Mouse (Mus musculus): Measurements from ENCODE around the gene Hsf2. TPM values are rescaled to one million over a fixed set of nuclear protein-coding genes. Genes with fewer than 3 reads are reported as not detected.

The Hsf2 gene
- polyA plus RNA-seq, 1 experiment from 2014 or later = 65.3 TPM

GRCm38 (mm10) chr10:57477121-57477843, 8.9 kb upstream of the Hsf2 start:
- Histone ChIP-seq H3K4me3 (ENCODE audit: low read depth, low read length) (no peak overlapping the region), H3K9ac (ENCODE audit: low read length) (no peak overlapping the region), H3K4me1 (replicated peaks; ENCODE audit: control insufficient read depth, insufficient read depth, low read length) (no peaks in the 10 kb centered on the region), H3K9me3 (ENCODE audit: control insufficient read depth, low read length) (no peaks in the 10 kb centered on the region), H3K4me2 (ENCODE audit: low read depth, low read length, severe bottlenecking) (no peak overlapping the region), H3K27me3 (ENCODE audit: control insufficient read depth, insufficient read depth, low read length) (no peaks in the 10 kb centered on the region), H3K27ac (ENCODE audit: low read depth, low read length) (no peak overlapping the region), H3K36me3 (ENCODE audit: control insufficient read depth, insufficient read depth, low read length) (no peaks in the 10 kb centered on the region)
- no peak for DNase-seq (ENCODE audit: low spot score)
- 79% methylated on average over 9 of the region's 9 CpGs for WGBS
- ATAC-seq (replicated peaks; ENCODE audit: low FRiP score) = no peak

- WGBS = 25% methylated on average over 5 of the region's 5 CpGs
- no peaks in the 10 kb centered on the region for H3K36me3 ChIP-seq (ENCODE audit: control insufficient read depth, insufficient read depth, low read length)
- no peaks in the 10 kb centered on the region for H3K4me1 ChIP-seq (replicated peaks; ENCODE audit: control insufficient read depth, insufficient read depth, low read length)
- no peak overlapping the region for H3K4me3 ChIP-seq (ENCODE audit: low read depth, low read length)
- ATAC-seq (replicated peaks; ENCODE audit: low FRiP score) (no peak), DNase-seq (ENCODE audit: low spot score) (no peak)
- H3K27me3 ChIP-seq (ENCODE audit: control insufficient read depth, insufficient read depth, low read length) = no peaks in the 10 kb centered on the region
- H3K9me3 ChIP-seq (ENCODE audit: control insufficient read depth, low read length) = no peaks in the 10 kb centered on the region
- H3K4me2 ChIP-seq (ENCODE audit: low read depth, low read length, severe bottlenecking) = no peak overlapping the region
- H3K9ac ChIP-seq (ENCODE audit: low read length) = no peak overlapping the region
- no peak overlapping the region for H3K27ac ChIP-seq (ENCODE audit: low read depth, low read length)
These were observed 4.5 kb upstream of the Hsf2 start for GRCm38 (mm10) chr10:57481717-57482116.

- Histone ChIP-seq H3K27ac (ENCODE audit: low read depth, low read length) (no peak overlapping the region), H3K4me3 (ENCODE audit: low read depth, low read length) (no peak overlapping the region), H3K9ac (ENCODE audit: low read length) (no peak overlapping the region), H3K36me3 (ENCODE audit: control insufficient read depth, insufficient read depth, low read length) (no peaks in the 10 kb centered on the region), H3K4me2 (ENCODE audit: low read depth, low read length, severe bottlenecking) (no peak overlapping the region), H3K4me1 (replicated peaks; ENCODE audit: control insufficient read depth, insufficient read depth, low read length) (peaks cover 4% of the 10 kb centered on the region; the same call in 1 of the 2 replicates), H3K9me3 (ENCODE audit: control insufficient read depth, low read length) (no peaks in the 10 kb centered on the region), H3K27me3 (ENCODE audit: control insufficient read depth, insufficient read depth, low read length) (no peaks in the 10 kb centered on the region)
- WGBS = 94% methylated on average over 3 of the region's 3 CpGs
- ATAC-seq (replicated peaks; ENCODE audit: low FRiP score) = no peak
- DNase-seq (ENCODE audit: low spot score) = no peak
These were observed 1.4 kb upstream of the Hsf2 start for GRCm38 (mm10) chr10:57484741-57485140.

DNA sequence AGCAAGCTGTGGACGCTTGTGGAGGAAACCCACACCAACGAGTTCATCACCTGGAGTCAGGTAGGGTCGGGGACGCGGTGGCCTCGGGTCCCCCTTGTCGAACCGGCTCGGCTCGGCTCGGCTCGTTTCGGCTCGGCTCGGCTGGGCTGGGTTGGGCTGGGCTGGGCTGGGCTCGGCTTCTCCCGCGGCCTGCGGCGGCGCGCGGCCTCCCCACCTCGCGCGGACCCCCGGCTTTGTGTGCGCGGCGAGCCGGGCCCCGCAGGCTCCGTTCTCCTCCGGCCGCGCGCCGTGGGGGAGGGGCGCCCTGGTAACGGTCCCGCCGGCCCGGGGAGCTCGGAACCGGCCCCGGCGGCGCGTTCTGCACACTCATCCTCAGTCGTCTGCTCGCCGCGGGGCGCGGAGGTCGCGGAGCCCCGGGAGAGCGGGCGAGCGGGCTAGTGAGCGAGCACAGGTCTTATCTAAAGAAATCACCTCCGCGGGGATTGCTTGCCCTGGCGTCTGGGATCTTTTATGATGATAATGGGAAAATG, 422 bp downstream of the Hsf2 start:
- Histone ChIP-seq H3K4me3 (ENCODE audit: low read depth, low read length) (peak overlapping the region; percentile 89), H3K27ac (ENCODE audit: low read depth, low read length) (peak overlapping the region; percentile 97), H3K27me3 (ENCODE audit: control insufficient read depth, insufficient read depth, low read length) (no peaks in the 10 kb centered on the region), H3K4me1 (replicated peaks; ENCODE audit: control insufficient read depth, insufficient read depth, low read length) (peaks cover 4% of the 10 kb centered on the region; the same call in 1 of the 2 replicates), H3K4me2 (ENCODE audit: low read depth, low read length, severe bottlenecking) (peak overlapping the region; percentile 70), H3K36me3 (ENCODE audit: control insufficient read depth, insufficient read depth, low read length) (no peaks in the 10 kb centered on the region), H3K9ac (ENCODE audit: low read length) (peak overlapping the region; percentile 97), H3K9me3 (ENCODE audit: control insufficient read depth, low read length) (no peaks in the 10 kb centered on the region)
- ATAC-seq (replicated peaks; ENCODE audit: low FRiP score) (peak; percentile 71), DNase-seq (ENCODE audit: low spot score) (peak; percentile 87)
- 1% methylated on average over 61 of the region's 65 CpGs for WGBS

DNA sequence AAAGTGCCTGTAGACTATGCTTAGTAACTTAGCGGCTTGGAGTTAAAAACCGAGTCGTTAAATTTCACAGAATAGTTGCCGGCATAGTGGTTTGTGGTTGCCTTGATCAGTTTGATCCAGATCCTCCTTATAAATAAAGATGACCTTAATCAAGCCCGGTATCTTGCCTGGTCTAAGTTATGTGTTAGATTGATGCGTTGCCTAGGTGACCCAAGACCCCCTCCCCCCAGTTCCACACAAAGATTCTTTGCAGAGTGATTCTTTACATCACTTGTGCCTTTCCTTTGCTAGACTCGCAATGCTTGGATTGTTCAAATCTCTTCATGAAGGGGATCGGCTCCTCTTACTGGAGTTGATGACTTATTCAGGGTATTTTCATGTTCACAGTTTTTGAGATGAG, 1.0 kb downstream of the Hsf2 start:
- Histone ChIP-seq H3K9ac (ENCODE audit: low read length) (peak overlapping the region; percentile 97), H3K9me3 (ENCODE audit: control insufficient read depth, low read length) (no peaks in the 10 kb centered on the region), H3K36me3 (ENCODE audit: control insufficient read depth, insufficient read depth, low read length) (no peaks in the 10 kb centered on the region), H3K4me1 (replicated peaks; ENCODE audit: control insufficient read depth, insufficient read depth, low read length) (peaks cover 4% of the 10 kb centered on the region; the same call in 1 of the 2 replicates), H3K4me3 (ENCODE audit: low read depth, low read length) (peak overlapping the region; percentile 89), H3K27ac (ENCODE audit: low read depth, low read length) (peak overlapping the region; percentile 97), H3K27me3 (ENCODE audit: control insufficient read depth, insufficient read depth, low read length) (no peaks in the 10 kb centered on the region), H3K4me2 (ENCODE audit: low read depth, low read length, severe bottlenecking) (peak overlapping the region; percentile 70)
- ATAC-seq (replicated peaks; ENCODE audit: low FRiP score) = peak; percentile 38
- DNase-seq (ENCODE audit: low spot score) = peak; percentile 58
- under 1% methylated on average over 8 of the region's 8 CpGs for WGBS

- H3K27me3 ChIP-seq (ENCODE audit: control insufficient read depth, insufficient read depth, low read length) = no peaks in the 10 kb centered on the region
- 0 out of 2 replicates have a peak overlapping the region, but pooled peaks have one; percentile 1 for H3K4me3 ChIP-seq (ENCODE audit: low read depth, low read length)
- H3K4me1 ChIP-seq (replicated peaks; ENCODE audit: control insufficient read depth, insufficient read depth, low read length) = peaks cover 4% of the 10 kb centered on the region; the same call in 1 of the 2 replicates
- H3K9me3 ChIP-seq (ENCODE audit: control insufficient read depth, low read length) = no peaks in the 10 kb centered on the region; the same call in 1 of the 2 replicates
- H3K36me3 ChIP-seq (ENCODE audit: control insufficient read depth, insufficient read depth, low read length) = peaks cover 3% of the 10 kb centered on the region; the same call in 1 of the 2 replicates
- no peak for DNase-seq (ENCODE audit: low spot score)
- H3K27ac ChIP-seq (ENCODE audit: low read depth, low read length) = no peak overlapping the region
- ATAC-seq (replicated peaks; ENCODE audit: low FRiP score) = no peak
- no peak overlapping the region for H3K9ac ChIP-seq (ENCODE audit: low read length)
- peak overlapping the region; percentile 33; the same call in 1 of the 2 replicates for H3K4me2 ChIP-seq (ENCODE audit: low read depth, low read length, severe bottlenecking)
These were observed 2.4 kb downstream of the Hsf2 start for GRCm38 (mm10) chr10:57488591-57488990.

DNA sequence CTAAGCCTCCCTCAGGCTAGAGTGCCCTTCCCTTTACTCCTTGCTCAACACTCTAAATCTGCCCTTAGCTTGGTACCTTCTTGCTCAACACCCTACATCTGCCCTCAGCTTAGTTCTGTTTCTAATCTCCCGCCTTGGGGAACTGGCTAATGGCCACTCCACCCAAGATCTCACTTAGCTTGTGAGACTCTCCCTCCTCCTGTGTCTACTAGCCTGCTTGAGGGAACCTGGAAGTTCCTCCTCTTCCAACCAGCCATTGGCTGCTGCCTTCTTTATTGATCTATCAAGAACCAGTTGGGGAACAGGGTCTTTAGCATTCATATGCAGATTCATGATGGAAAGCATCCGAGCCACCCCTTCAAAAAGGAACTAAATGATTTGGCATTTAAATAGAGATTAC, 5.9 kb downstream of the Hsf2 start:
- H3K27me3 ChIP-seq (ENCODE audit: control insufficient read depth, insufficient read depth, low read length) = no peaks in the 10 kb centered on the region
- ATAC-seq (replicated peaks; ENCODE audit: low FRiP score) = no peak
- H3K9me3 ChIP-seq (ENCODE audit: control insufficient read depth, low read length) = no peaks in the 10 kb centered on the region; the same call in 1 of the 2 replicates
- H3K4me1 ChIP-seq (replicated peaks; ENCODE audit: control insufficient read depth, insufficient read depth, low read length) = peaks cover 4% of the 10 kb centered on the region; the same call in 1 of the 2 replicates
- no peak for DNase-seq (ENCODE audit: low spot score)
- no peak overlapping the region for H3K4me2 ChIP-seq (ENCODE audit: low read depth, low read length, severe bottlenecking)
- H3K9ac ChIP-seq (ENCODE audit: low read length) = no peak overlapping the region
- peaks cover 3% of the 10 kb centered on the region; the same call in 1 of the 2 replicates for H3K36me3 ChIP-seq (ENCODE audit: control insufficient read depth, insufficient read depth, low read length)
- 72% methylated on average over 2 of the region's 2 CpGs for WGBS
- no peak overlapping the region for H3K27ac ChIP-seq (ENCODE audit: low read depth, low read length)
- no peak overlapping the region for H3K4me3 ChIP-seq (ENCODE audit: low read depth, low read length)

DNA sequence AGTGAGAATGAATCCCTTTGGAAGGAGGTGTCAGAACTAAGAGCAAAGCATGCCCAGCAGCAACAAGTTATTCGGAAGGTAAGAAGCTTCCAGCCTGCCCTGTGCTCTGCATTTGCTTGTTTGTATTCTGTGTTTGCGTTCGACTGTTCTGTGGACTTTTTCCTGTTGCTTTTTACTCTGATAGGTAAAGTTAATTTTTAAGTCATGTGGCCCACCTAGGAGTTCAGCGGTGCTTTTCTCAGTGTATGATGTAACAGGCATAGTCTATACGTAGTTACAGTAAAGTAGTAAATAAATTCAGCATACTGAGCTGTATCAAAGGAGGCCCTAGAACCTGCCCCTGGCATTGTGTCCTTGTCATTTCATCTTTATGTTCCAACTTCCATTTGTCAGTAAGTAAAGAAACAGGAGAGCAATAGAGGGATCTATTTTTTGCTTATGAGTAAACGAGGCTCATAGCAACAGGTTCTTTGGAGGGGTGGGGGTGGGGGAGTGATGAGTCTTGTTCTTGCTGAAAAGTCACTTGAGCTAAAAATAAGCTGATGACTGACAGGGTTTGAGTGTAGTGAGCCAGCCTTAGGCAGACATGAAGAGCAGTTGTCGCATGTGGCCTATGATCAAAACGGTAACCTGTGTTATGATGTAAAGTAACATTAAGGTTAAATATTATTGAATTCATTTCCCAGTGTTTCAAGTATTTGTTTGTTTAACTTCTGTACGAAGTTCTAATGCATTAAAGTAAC, 13.4 kb downstream of the Hsf2 start:
- Histone ChIP-seq H3K4me2 (ENCODE audit: low read depth, low read length, severe bottlenecking) (no peak overlapping the region), H3K27me3 (ENCODE audit: control insufficient read depth, insufficient read depth, low read length) (no peaks in the 10 kb centered on the region), H3K9ac (ENCODE audit: low read length) (no peak overlapping the region), H3K9me3 (ENCODE audit: control insufficient read depth, low read length) (no peaks in the 10 kb centered on the region), H3K27ac (ENCODE audit: low read depth, low read length) (no peak overlapping the region), H3K36me3 (ENCODE audit: control insufficient read depth, insufficient read depth, low read length) (no peaks in the 10 kb centered on the region; the same call in 1 of the 2 replicates), H3K4me3 (ENCODE audit: low read depth, low read length) (no peak overlapping the region), H3K4me1 (replicated peaks; ENCODE audit: control insufficient read depth, insufficient read depth, low read length) (no peaks in the 10 kb centered on the region)
- ATAC-seq (replicated peaks; ENCODE audit: low FRiP score) (no peak), DNase-seq (ENCODE audit: low spot score) (no peak)
- WGBS = 91% methylated on average over 9 of the region's 9 CpGs

All from forebrain, embryonic 11.5 days (tissue).